Mouse (Mus musculus) G1E (cell line): ENCODE results near the gene Igsf6.

Source experiments
- CTCF ChIP-seq: IDR thresholded peaks from 2 replicates; pipeline ENCODE4 v1.5.1; 2012; ENCODE audit warnings: low read depth, low read length, inconsistent platforms, mixed read lengths
- TAL1 ChIP-seq: conservative IDR thresholded peaks from 2 replicates; pipeline ENCODE4 v1.6.1; 2012; ENCODE audit warnings: low read depth, low read length, inconsistent platforms, mixed read lengths

GRCm38 (mm10) chr7:121090748-121091147 is 16.4 kb upstream of the Igsf6 start:
- TF ChIP-seq CTCF (no peak), TAL1 (no peak)
